Mouse (Mus musculus): Measurements from ENCODE around the gene Rbm47. TPM values are rescaled to one million over a fixed set of nuclear protein-coding genes. Genes with fewer than 3 reads are reported as not detected.

Gene Rbm47
- polyA plus RNA-seq, 1 experiment from 2014 or later, result 79.1 TPM

DNA sequence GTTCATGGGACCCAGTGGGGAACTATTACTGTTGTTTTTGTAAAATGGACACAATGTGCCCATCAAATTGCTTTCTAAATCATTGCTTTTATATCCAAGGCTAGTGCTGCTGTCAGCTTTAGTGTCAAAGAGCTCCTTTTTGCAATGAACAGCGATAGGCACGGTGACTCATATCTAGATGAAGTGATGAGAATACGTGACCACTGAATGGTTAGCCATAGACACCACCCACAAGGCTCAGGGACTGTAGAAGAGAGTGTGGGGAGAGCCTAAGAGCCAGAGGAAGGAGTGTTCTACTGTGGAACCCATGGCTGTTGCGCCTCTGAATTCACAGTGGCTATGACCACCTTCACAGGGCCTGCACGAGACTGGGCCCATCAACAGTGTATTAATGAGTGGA lies 186.5 kb downstream of the Rbm47 start:
- Histone ChIP-seq H3K9ac (ENCODE audit: low read length) (no peak overlapping the region), H3K27ac (ENCODE audit: low read length) (no peak overlapping the region), H3K4me2 (ENCODE audit: low read depth, low read length) (no peak overlapping the region), H3K4me3 (replicated peaks; ENCODE audit: low read length) (no peak overlapping the region), H3K36me3 (ENCODE audit: control insufficient read depth, insufficient read depth, low read length) (no peaks in the 10 kb centered on the region), H3K9me3 (replicated peaks; ENCODE audit: control insufficient read depth, low read length) (no peaks in the 10 kb centered on the region), H3K27me3 (ENCODE audit: control insufficient read depth, insufficient read depth, low read length) (no peaks in the 10 kb centered on the region), H3K4me1 (ENCODE audit: control insufficient read depth, insufficient read depth, low read length) (no peaks in the 10 kb centered on the region)
- ATAC-seq (ENCODE audit: insufficient read depth, low FRiP score), result no peak
- WGBS, result 92% methylated on average over 5 of the region's 5 CpGs

DNA sequence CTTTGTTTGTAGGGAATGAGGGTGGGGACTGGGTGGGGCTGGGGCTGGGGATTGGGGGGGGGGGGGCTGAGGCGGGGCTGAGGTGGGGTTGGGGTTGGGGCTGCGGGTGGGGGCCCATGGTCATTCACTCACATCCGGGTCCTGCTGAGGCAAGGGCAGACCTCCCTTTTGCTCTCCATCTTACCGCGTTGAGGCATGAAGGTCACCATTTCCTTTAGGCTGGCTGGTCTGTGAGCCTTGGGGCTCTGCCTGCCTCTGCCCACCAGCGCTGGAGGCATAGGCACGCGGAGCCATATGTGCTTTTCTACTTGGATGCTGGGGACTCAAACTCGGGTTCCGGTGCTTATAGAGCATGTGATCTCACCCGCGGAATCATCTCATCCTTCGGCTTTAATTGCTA lies 197.2 kb downstream of the Rbm47 start:
- H3K27me3 ChIP-seq (ENCODE audit: control insufficient read depth, insufficient read depth, low read length), result no peaks in the 10 kb centered on the region
- ATAC-seq (ENCODE audit: insufficient read depth, low FRiP score), result no peak
- no peaks in the 10 kb centered on the region for H3K9me3 ChIP-seq (replicated peaks; ENCODE audit: control insufficient read depth, low read length)
- H3K9ac ChIP-seq (ENCODE audit: low read length), result no peak overlapping the region
- no peak overlapping the region for H3K27ac ChIP-seq (ENCODE audit: low read length)
- 91% methylated on average over 13 of the region's 13 CpGs for WGBS
- no peak overlapping the region for H3K4me3 ChIP-seq (replicated peaks; ENCODE audit: low read length)
- H3K4me2 ChIP-seq (ENCODE audit: low read depth, low read length), result no peak overlapping the region
- H3K4me1 ChIP-seq (ENCODE audit: control insufficient read depth, insufficient read depth, low read length), result no peaks in the 10 kb centered on the region
- no peaks in the 10 kb centered on the region for H3K36me3 ChIP-seq (ENCODE audit: control insufficient read depth, insufficient read depth, low read length)

DNA sequence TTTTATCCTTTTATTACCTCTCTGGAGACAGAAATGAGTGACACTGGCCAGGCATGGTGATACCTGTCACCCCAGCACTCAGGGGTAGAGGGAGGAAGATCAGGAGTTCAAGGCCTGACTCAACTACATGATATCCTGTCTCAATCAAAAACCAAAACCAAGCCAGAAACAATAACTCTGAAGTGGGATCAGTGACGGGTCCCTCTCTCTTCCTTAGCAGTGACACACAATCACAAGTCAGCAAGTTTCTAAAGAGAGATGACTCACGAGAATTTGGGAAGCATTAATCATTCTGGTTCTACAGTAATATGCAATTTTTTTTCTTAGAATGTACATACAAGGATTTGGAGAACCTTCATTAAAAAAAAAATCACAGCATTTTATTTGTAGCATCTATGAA lies 199.7 kb downstream of the Rbm47 start:
- no peak overlapping the region for H3K4me2 ChIP-seq (ENCODE audit: low read depth, low read length)
- 55% methylated on average over 2 of the region's 2 CpGs for WGBS
- H3K4me1 ChIP-seq (ENCODE audit: control insufficient read depth, insufficient read depth, low read length), result no peaks in the 10 kb centered on the region
- H3K36me3 ChIP-seq (ENCODE audit: control insufficient read depth, insufficient read depth, low read length), result no peaks in the 10 kb centered on the region
- no peaks in the 10 kb centered on the region for H3K9me3 ChIP-seq (replicated peaks; ENCODE audit: control insufficient read depth, low read length)
- H3K27me3 ChIP-seq (ENCODE audit: control insufficient read depth, insufficient read depth, low read length), result no peaks in the 10 kb centered on the region
- no peak overlapping the region for H3K4me3 ChIP-seq (replicated peaks; ENCODE audit: low read length)
- H3K27ac ChIP-seq (ENCODE audit: low read length), result no peak overlapping the region
- no peak overlapping the region for H3K9ac ChIP-seq (ENCODE audit: low read length)
- no peak for ATAC-seq (ENCODE audit: insufficient read depth, low FRiP score)

DNA sequence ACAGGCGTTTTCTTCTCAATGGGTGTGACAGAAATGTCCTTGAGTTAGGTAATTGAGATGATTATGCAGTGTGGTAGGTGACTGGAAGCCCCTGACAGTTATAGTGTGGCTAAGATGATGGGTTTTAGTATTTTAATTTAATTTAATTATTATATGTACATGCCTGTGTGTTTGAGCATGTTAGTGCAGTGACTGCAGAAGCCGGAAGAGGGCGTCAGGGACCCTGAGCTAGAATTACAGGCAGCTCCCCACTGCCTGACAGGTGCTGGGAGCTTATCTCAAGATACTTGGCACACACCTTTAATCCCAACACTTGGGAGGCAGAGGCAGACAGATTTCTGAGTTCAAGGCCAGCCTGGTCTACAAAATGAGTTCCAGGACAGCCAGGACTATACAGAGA lies 204.9 kb downstream of the Rbm47 start:
- no peak overlapping the region for H3K4me2 ChIP-seq (ENCODE audit: low read depth, low read length)
- H3K36me3 ChIP-seq (ENCODE audit: control insufficient read depth, insufficient read depth, low read length), result no peaks in the 10 kb centered on the region
- no peaks in the 10 kb centered on the region for H3K9me3 ChIP-seq (replicated peaks; ENCODE audit: control insufficient read depth, low read length)
- no peak overlapping the region for H3K9ac ChIP-seq (ENCODE audit: low read length)
- 92% methylated on average over 3 of the region's 3 CpGs for WGBS
- ATAC-seq (ENCODE audit: insufficient read depth, low FRiP score), result no peak
- no peak overlapping the region for H3K27ac ChIP-seq (ENCODE audit: low read length)
- no peaks in the 10 kb centered on the region for H3K27me3 ChIP-seq (ENCODE audit: control insufficient read depth, insufficient read depth, low read length)
- no peaks in the 10 kb centered on the region for H3K4me1 ChIP-seq (ENCODE audit: control insufficient read depth, insufficient read depth, low read length)
- H3K4me3 ChIP-seq (replicated peaks; ENCODE audit: low read length), result no peak overlapping the region

DNA sequence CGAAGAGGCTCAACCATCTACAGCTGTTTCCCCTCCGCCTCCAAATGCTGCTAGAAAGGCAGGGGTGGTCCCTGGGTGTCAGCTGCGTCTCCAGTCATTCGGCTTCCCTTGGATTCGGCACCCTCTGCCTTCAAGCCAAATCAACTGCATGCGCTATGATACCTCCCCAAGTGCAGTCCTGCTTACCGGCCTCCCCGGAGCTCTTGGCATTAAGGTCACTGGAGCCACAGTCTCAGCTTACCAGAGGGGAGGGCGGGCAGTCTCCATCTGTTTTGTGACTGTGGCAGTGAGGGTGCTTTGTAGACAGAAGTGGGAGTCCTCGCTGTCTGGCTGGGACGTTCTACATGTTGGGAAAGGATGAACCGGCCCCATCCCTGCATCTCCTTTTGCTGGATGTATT lies 205.8 kb downstream of the Rbm47 start:
- Histone ChIP-seq H3K27me3 (ENCODE audit: control insufficient read depth, insufficient read depth, low read length) (no peaks in the 10 kb centered on the region), H3K9me3 (replicated peaks; ENCODE audit: control insufficient read depth, low read length) (no peaks in the 10 kb centered on the region), H3K4me2 (ENCODE audit: low read depth, low read length) (no peak overlapping the region), H3K4me1 (ENCODE audit: control insufficient read depth, insufficient read depth, low read length) (no peaks in the 10 kb centered on the region), H3K27ac (ENCODE audit: low read length) (no peak overlapping the region), H3K36me3 (ENCODE audit: control insufficient read depth, insufficient read depth, low read length) (no peaks in the 10 kb centered on the region), H3K4me3 (replicated peaks; ENCODE audit: low read length) (no peak overlapping the region), H3K9ac (ENCODE audit: low read length) (no peak overlapping the region)
- no peak for ATAC-seq (ENCODE audit: insufficient read depth, low FRiP score)
- 55% methylated on average over 12 of the region's 12 CpGs for WGBS

Small RNA genes within 50 kb of the gene (microRNA-seq; reads per million reads assigned to microRNA genes)
- not detected for gene Gm25952

Other genes with a start within 250 kb of the Rbm47 start
- gene Chrna9, start 238.2 kb downstream of the Rbm47 start, polyA plus RNA-seq (2015; fragmentation: Nextera tagmentation; extraction: Ambion mirVana), result 0.43 TPM in 1 of 2 replicates, not detected in the other
- 1.9 and 2.6 TPM in 2 replicates for gene 9130230L23Rik, start 168.8 kb downstream of the Rbm47 start, polyA plus RNA-seq (2015; fragmentation: Nextera tagmentation; extraction: Ambion mirVana)
- gene Nsun7, start 86.8 kb upstream of the Rbm47 start, polyA plus RNA-seq (2015; fragmentation: Nextera tagmentation; extraction: Ambion mirVana), result 0.16 and 0.26 TPM in 2 replicates